Mouse (Mus musculus) lung, adult 2 months (tissue): ENCODE data around the gene Glmn. TPM values are rescaled to one million over a fixed set of nuclear protein-coding genes. Genes with fewer than 3 reads are reported as not detected.
A peak's percentile ranks its signal among the peaks of the same experiment; 100 is the strongest.

Source experiments
- DNase-seq: peaks from one replicate; pipeline ENCODE4 v3.0.0; 2022
- H3K4me1 ChIP-seq: fragments of 200-500 bp; 2 replicates; pipeline ENCODE4 v1.6.1; 2011; ENCODE audit warnings: low read length; ENCODE audit not compliant: control insufficient read depth, insufficient read depth
- H3K4me3 ChIP-seq: fragments of 200-500 bp; replicated peaks from 2 replicates; pipeline ENCODE3; 2011; ENCODE audit warnings: low read depth, mild to moderate bottlenecking, control low read depth, low read length; ENCODE audit errors: extremely low read depth
- CTCF ChIP-seq: fragments of 200-500 bp; IDR thresholded peaks from 2 replicates; pipeline ENCODE4 v1.5.1; 2011; ENCODE audit warnings: mild to moderate bottlenecking, low read length, control low read depth; ENCODE audit not compliant: insufficient read depth
- POLR2A ChIP-seq: fragments of 200-500 bp; IDR thresholded peaks from 2 replicates; pipeline ENCODE4 v1.6.1; 2011; ENCODE audit warnings: low read depth, mild to moderate bottlenecking, control low read depth, low read length, borderline replicate concordance; ENCODE audit errors: extremely low read depth
- WGBS: fragments of 180-500 bp; shearing (Covaris S2); methylation state at CpG from one replicate; pipeline ENCODE4 v1.1.7; 2018; 5-methylcytosine and 5-hydroxymethylcytosine counted together
- polyA plus RNA-seq: library from polyadenylated mRNA; depleted of rRNA; stranded (reverse); fragments of >200 nt; gene quantifications from 2 replicates; pipeline ENCODE4 v1.2.3, GENCODE M21; 2012

The Glmn gene
- polyA plus RNA-seq, 1 experiment: 0.80 TPM

- no peak overlapping the region for H3K4me3 ChIP-seq
- no peak for DNase-seq
- H3K4me1 ChIP-seq: no peaks in the 10 kb centered on the region
- WGBS: 40% methylated on average over 7 of the region's 7 CpGs
- TF ChIP-seq POLR2A (peak; percentile 28; the same call in 1 of the 2 replicates), CTCF (no peak)
Observed at GRCm38 (mm10) chr5:107521897-107522296, 75.8 kb downstream of the Glmn start.

GRCm38 (mm10) chr5:107521386-107521785 is 76.3 kb downstream of the Glmn start:
- 76% methylated on average over 6 of the region's 6 CpGs for whole genome bisulfite sequencing

DNA sequence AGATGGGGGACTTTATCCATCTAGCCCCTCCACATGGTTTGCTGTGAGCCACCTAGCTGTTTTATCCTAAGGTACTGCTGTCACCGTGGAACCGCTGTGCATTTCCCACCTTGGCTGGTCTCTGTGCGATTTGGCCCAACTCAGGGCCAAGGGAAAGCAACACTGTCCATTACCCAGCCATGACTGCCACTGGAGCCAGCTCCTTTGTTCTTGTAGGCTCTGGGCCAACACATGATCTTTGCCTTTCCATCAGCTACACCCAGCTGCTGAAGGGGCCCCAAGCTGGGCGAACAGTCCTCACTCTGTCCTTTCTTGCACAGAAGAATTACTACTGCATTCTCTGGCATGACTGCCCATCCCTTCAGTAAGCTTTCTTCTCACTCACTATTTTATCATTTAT is 79.1 kb downstream of the Glmn start:
- 86% methylated on average over 4 of the region's 4 CpGs for WGBS

More at GRCm38 (mm10) chr5:107521386-107521785, 76.3 kb downstream of the Glmn start:
- DNase-seq: no peak
- Histone ChIP-seq H3K4me3 (no peak overlapping the region), H3K4me1 (no peaks in the 10 kb centered on the region)
- no peak for TF ChIP-seq POLR2A
- TF ChIP-seq CTCF: no peak

DNA sequence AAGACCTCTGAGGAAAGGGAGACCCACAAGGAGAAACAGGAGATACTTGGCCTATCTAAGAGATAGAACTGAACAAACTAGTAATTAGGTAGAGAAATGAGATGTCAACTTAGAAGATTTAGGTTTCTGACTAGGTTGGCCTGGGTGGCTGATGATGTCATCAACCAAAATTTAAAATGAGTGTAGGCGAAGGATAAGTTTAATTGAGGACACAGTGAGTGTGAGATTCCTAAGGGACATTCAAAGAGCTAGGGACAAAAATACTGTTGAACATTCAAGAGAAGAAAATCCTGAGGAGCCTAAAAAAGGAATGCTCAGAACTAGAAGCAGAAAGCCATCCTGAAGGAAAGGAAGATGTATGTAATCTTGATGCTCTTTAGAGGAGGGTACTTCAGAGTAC is 81.6 kb downstream of the Glmn start:
- TF ChIP-seq POLR2A (no peak), CTCF (no peak)
- DNase-seq: no peak
- H3K4me3 ChIP-seq: no peak overlapping the region
- 89% methylated on average over 1 of the region's 1 CpGs for WGBS
- H3K4me1 ChIP-seq: no peaks in the 10 kb centered on the region

More for the DNA sequence above, 79.1 kb downstream of the Glmn start:
- TF ChIP-seq CTCF (no peak), POLR2A (no peak)
- H3K4me1 ChIP-seq: no peaks in the 10 kb centered on the region
- no peak overlapping the region for H3K4me3 ChIP-seq
- no peak for DNase-seq

- H3K4me1 ChIP-seq: no peaks in the 10 kb centered on the region
- TF ChIP-seq CTCF: no peak
- TF ChIP-seq POLR2A: no peak
- WGBS: 91% methylated on average over 3 of the region's 3 CpGs
- DNase-seq: no peak
- H3K4me3 ChIP-seq: no peak overlapping the region
Observed at GRCm38 (mm10) chr5:107515453-107515852, 82.2 kb downstream of the Glmn start.

DNA sequence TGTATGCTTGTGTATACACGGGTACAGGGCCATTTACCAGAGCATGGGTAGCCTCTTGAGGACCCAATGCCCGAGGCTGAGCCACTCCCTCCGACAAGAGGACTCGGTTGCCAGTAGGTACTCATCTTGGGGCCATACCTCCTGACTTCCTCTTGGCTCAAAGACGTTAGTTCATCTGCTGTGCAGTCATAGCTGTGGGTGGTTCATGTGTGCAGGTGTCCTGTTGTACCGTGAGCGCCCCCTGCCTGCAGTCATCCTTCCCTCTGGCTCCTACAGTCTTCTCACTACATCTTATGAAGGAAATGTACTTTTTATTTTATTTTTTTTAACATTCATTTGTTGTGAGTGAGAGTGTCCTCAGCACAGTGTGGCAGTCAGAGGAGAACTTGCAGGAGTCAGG is 84.1 kb downstream of the Glmn start:
- TF ChIP-seq POLR2A (no peak), CTCF (peak; percentile 74)
- peak; percentile 34 for DNase-seq
- H3K4me1 ChIP-seq: no peaks in the 10 kb centered on the region
- H3K4me3 ChIP-seq: no peak overlapping the region
- 37% methylated on average over 7 of the region's 7 CpGs for WGBS

DNA sequence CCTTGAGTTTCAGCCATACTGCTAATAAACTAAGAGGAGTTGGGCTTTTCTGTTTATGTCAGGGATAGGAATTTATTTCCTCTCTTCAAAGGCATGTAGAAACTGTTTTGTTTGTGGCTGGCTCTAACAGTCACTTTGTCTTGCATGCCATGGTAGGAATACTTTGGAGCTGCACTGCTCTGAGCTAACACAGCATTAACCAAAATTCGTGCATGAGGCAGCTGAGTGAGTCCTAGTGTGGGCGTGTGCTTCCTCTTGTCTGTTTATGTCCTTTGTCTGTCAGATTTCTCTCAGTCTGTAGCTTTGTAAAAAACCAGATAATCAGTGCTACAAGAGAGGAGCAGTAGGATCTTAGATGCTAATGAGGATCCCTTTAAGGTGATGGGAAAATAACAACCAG is 86.4 kb downstream of the Glmn start:
- DNase-seq: no peak
- no peaks in the 10 kb centered on the region for H3K4me1 ChIP-seq
- no peak overlapping the region for H3K4me3 ChIP-seq
- WGBS: 32% methylated on average over 2 of the region's 2 CpGs
- TF ChIP-seq CTCF: no peak
- no peak for TF ChIP-seq POLR2A

GRCm38 (mm10) chr5:107510503-107510902 is 87.2 kb downstream of the Glmn start:
- H3K4me3 ChIP-seq: no peak overlapping the region
- WGBS: 90% methylated on average over 10 of the region's 10 CpGs

DNA sequence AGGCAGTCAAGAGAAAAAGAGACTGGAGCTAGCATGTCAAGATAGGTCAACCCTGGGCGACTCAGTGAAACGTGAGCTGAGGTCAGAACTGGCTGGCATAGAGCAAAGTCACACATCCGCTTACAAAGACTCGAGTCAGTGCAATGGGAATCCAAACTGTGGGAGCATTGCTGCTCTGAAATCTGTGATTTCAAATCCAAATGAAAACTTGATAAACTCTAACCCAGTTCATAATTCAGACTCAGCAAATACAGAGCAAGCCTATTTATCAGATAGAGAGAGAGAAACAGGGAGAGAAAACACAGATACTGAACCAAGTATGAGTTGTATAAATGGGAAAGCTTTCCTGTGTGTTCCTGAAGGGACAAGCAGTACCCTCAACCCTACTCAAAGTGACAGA is 90.4 kb downstream of the Glmn start, which contains the start of gene Gm42669:
Gm42669 (plus strand) TSS at position 301 of the 400 bp plus-strand sequence.
- 79% methylated on average over 4 of the region's 4 CpGs for WGBS
- TF ChIP-seq POLR2A: no peak
- TF ChIP-seq CTCF: no peak
- Histone ChIP-seq H3K4me1 (no peaks in the 10 kb centered on the region), H3K4me3 (no peak within 1 kb of the TSS)
- no peak for DNase-seq

More at GRCm38 (mm10) chr5:107510503-107510902, 87.2 kb downstream of the Glmn start:
- no peak for DNase-seq
- TF ChIP-seq POLR2A (no peak), CTCF (no peak)
- H3K4me1 ChIP-seq: no peaks in the 10 kb centered on the region

GRCm38 (mm10) chr5:107500741-107501140 is 96.9 kb downstream of the Glmn start:
- 80% methylated on average over 1 of the region's 1 CpGs for WGBS
- no peak for TF ChIP-seq CTCF
- TF ChIP-seq POLR2A: no peak
- DNase-seq: no peak
- Histone ChIP-seq H3K4me1 (no peaks in the 10 kb centered on the region; the same call in 1 of the 2 replicates), H3K4me3 (no peak overlapping the region)
